Mouse (Mus musculus) lung, adult 2 months (tissue): ENCODE data around the gene Ica1. TPM values are rescaled to one million over a fixed set of nuclear protein-coding genes. Genes with fewer than 3 reads are reported as not detected.

Experiments used
- DNase-seq: peaks from one replicate; pipeline ENCODE4 v3.0.0; 2022
- H3K4me1 ChIP-seq: fragments of 200-500 bp; 2 replicates; pipeline ENCODE4 v1.6.1; 2011; ENCODE audit warnings: low read length; ENCODE audit not compliant: control insufficient read depth, insufficient read depth
- H3K4me3 ChIP-seq: fragments of 200-500 bp; replicated peaks from 2 replicates; pipeline ENCODE3; 2011; ENCODE audit warnings: low read depth, mild to moderate bottlenecking, control low read depth, low read length; ENCODE audit errors: extremely low read depth
- CTCF ChIP-seq: fragments of 200-500 bp; IDR thresholded peaks from 2 replicates; pipeline ENCODE4 v1.5.1; 2011; ENCODE audit warnings: mild to moderate bottlenecking, low read length, control low read depth; ENCODE audit not compliant: insufficient read depth
- POLR2A ChIP-seq: fragments of 200-500 bp; IDR thresholded peaks from 2 replicates; pipeline ENCODE4 v1.6.1; 2011; ENCODE audit warnings: low read depth, mild to moderate bottlenecking, control low read depth, low read length, borderline replicate concordance; ENCODE audit errors: extremely low read depth
- WGBS: fragments of 180-500 bp; shearing (Covaris S2); methylation state at CpG from one replicate; pipeline ENCODE4 v1.1.7; 2018; 5-methylcytosine and 5-hydroxymethylcytosine counted together
- polyA plus RNA-seq: library from polyadenylated mRNA; depleted of rRNA; stranded (reverse); fragments of >200 nt; gene quantifications from 2 replicates; pipeline ENCODE4 v1.2.3, GENCODE M21; 2012

Ica1 gene
- polyA plus RNA-seq, 1 experiment: 10.9 TPM

DNA sequence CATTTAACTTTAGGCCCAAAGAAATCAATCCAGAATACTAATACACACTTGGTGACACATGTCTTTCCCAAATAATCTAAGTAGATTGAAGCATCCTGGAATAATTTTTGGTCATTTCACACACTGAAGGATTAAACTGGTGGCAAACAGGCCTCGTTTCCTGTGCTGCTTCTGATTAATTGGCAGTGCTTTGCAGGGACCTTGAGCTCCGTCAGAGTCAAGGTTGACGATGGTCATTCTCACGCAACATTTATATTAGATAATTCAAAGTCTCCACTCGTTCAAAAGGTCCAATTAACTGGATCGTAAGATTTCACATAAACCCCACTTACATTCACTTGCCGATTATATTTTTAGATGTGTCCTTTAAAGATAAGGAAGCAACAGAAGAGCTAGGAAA, 33.4 kb downstream of the Ica1 start:
- WGBS: 75% methylated on average over 7 of the region's 7 CpGs
- no peak overlapping the region for H3K4me3 ChIP-seq
- no peak for DNase-seq
- no peak for TF ChIP-seq CTCF
- no peak for TF ChIP-seq POLR2A
- no peaks in the 10 kb centered on the region for H3K4me1 ChIP-seq

GRCm38 (mm10) chr6:8744273-8744785, 34.0 kb downstream of the Ica1 start:
- H3K4me3 ChIP-seq: no peak overlapping the region
- no peaks in the 10 kb centered on the region for H3K4me1 ChIP-seq
- WGBS: 84% methylated on average over 4 of the region's 4 CpGs
- TF ChIP-seq POLR2A (no peak), CTCF (no peak)
- DNase-seq: no peak

GRCm38 (mm10) chr6:8742449-8742848, 35.8 kb downstream of the Ica1 start:
- no peak for DNase-seq
- H3K4me1 ChIP-seq: no peaks in the 10 kb centered on the region
- WGBS: 56% methylated on average over 3 of the region's 3 CpGs
- TF ChIP-seq POLR2A (no peak), CTCF (no peak)
- no peak overlapping the region for H3K4me3 ChIP-seq

GRCm38 (mm10) chr6:8741659-8742058, 36.6 kb downstream of the Ica1 start:
- 34% methylated on average over 1 of the region's 1 CpGs for WGBS
- TF ChIP-seq POLR2A: no peak
- no peak for TF ChIP-seq CTCF
- DNase-seq: no peak
- Histone ChIP-seq H3K4me1 (no peaks in the 10 kb centered on the region), H3K4me3 (no peak overlapping the region)

GRCm38 (mm10) chr6:8740092-8740491, 38.2 kb downstream of the Ica1 start:
- TF ChIP-seq POLR2A: no peak
- TF ChIP-seq CTCF: no peak
- Histone ChIP-seq H3K4me1 (no peaks in the 10 kb centered on the region; the same call in 1 of the 2 replicates), H3K4me3 (no peak overlapping the region)
- WGBS: 55% methylated on average over 2 of the region's 2 CpGs
- DNase-seq: no peak

DNA sequence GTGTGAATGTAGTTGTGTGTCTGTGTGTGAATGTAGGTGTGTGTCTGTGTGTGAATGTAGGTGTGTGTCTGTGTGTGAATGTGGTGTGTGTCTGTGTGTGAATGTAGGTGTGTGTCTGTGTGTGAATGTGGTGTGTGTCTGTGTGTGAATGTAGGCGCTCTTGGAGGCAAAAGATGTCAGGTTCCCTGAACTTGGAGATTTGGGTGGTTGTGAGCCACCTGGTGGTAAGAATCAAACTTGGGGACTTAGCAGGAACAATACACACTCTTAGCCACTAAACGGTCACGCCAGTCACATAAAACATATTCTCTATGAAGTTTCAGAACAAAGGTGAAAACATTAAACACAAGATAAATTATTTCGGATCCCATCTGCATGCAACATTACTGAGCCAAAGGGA, 39.9 kb downstream of the Ica1 start:
- WGBS: 64% methylated on average over 4 of the region's 4 CpGs
- Histone ChIP-seq H3K4me1 (no peaks in the 10 kb centered on the region; the same call in 1 of the 2 replicates), H3K4me3 (no peak overlapping the region)
- DNase-seq: no peak
- TF ChIP-seq POLR2A (no peak), CTCF (no peak)

GRCm38 (mm10) chr6:8736493-8736820, 41.8 kb downstream of the Ica1 start:
- TF ChIP-seq CTCF: no peak
- no peak for TF ChIP-seq POLR2A

GRCm38 (mm10) chr6:8735657-8736492, 42.4 kb downstream of the Ica1 start:
- Histone ChIP-seq H3K4me3 (no peak overlapping the region), H3K4me1 (peaks cover 2% of the 10 kb centered on the region)
- TF ChIP-seq POLR2A: no peak
- peak; percentile 76 for TF ChIP-seq CTCF
- peak; percentile 59 for DNase-seq
- WGBS: 56% methylated on average over 8 of the region's 8 CpGs

More at GRCm38 (mm10) chr6:8736493-8736820, 41.8 kb downstream of the Ica1 start:
- peaks cover 2% of the 10 kb centered on the region for H3K4me1 ChIP-seq
- H3K4me3 ChIP-seq: no peak overlapping the region
- no peak for DNase-seq

DNA sequence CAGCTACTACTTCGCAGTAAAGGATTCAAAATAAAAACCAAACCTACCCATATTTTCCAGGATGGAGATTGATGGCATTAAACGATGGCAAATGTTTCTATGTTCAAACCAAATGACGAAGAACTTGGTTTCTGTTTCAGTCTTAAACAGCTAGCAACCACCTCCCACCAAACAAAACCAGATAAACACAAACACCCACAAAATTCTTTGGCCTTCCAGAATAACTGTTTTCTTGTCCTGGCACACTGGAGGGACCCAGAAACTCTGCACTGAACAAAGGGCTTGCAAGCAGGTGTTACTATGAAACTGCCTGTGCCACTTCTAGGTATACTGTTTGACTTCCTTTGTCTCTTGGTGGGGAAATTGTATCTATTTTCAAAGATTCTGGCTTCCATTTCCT, 43.2 kb downstream of the Ica1 start:
- no peak overlapping the region for H3K4me3 ChIP-seq
- peaks cover 2% of the 10 kb centered on the region for H3K4me1 ChIP-seq
- WGBS: 77% methylated on average over 3 of the region's 3 CpGs
- DNase-seq: no peak
- TF ChIP-seq POLR2A (no peak), CTCF (no peak)

DNA sequence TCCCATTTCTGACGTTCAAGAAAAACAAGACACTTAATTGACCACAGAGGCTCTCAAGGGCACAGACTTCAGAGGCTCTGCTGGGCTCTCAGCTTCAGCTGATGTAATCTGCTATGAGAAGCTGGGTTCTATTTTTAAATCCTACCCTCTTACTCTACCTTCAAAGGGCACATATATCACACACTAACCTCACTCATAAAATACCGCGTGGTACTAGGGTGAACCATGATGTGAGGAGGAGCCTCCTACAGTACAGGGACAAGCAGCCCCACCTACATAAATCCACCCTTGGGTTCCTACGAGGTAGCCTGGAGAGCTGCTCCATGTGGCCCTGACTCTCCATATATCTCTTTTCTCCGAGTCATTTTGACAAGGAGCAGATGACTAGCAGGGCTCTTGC, 45.8 kb downstream of the Ica1 start:
- TF ChIP-seq CTCF (no peak), POLR2A (no peak)
- H3K4me3 ChIP-seq: no peak overlapping the region
- DNase-seq: no peak
- H3K4me1 ChIP-seq: peaks cover 2% of the 10 kb centered on the region
- WGBS: 46% methylated on average over 5 of the region's 5 CpGs

DNA sequence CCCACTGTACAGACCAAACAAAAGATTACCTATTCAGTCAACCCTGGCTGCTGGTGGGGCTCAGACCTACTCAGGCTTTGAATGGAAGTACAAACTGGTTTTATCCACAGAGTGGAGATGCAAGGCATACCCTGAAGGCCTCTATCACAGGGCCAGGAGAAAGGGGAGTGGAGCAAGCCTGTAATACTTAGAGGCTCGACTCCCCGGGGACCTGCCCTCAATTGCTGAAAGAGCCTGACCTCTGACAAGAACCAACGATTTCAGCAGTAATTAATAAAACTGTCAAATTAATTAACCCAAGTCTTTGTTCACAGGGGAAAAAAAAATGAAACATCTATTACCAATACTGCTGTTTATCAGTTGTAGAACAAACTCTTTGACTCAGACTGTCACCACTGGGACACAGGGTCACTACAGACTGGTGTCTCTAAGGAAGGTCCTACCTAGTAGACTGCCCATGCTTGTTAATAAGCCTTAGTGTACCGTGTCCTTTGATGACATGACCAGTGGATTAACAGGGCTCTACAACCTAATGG, 46.6 kb downstream of the Ica1 start:
- no peak for DNase-seq
- peaks cover 2% of the 10 kb centered on the region for H3K4me1 ChIP-seq
- no peak overlapping the region for H3K4me3 ChIP-seq
- WGBS: 53% methylated on average over 4 of the region's 4 CpGs
- TF ChIP-seq CTCF: no peak
- no peak for TF ChIP-seq POLR2A
